Mouse (Mus musculus) cerebellum, adult 11-12 months (tissue): ENCODE measurements at regions not wholly inside any gene's neighbourhood (a gene's known extent, or its start where the extent isn't known, plus 50 kb on each side); places are given as distances from the start of the nearest gene placed in this dataset.

ENCODE experiments used
- DNase-seq: peaks from one replicate; pipeline ENCODE4 v3.0.0; 2022

DNA sequence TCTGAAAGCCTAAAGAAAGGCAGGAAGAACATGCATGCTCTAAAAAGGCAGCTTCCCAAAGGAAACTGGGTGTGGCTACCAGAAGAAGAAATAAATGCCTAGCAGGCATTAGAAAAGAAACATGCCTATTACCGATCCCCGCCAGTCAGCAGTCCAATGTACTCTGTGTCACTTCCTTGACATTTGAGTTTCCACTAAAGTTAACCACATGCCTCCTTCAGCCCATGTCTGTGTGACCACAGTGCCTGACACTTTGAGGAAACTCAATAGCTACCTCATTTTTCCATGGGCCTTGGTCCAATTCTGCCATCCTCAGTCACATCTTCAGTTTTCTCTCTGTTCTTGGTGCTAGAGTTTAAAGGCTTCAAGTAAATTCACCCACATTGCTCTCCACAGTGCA lies 233.7 kb upstream of the Isx start:
- no peak for DNase-seq

DNA sequence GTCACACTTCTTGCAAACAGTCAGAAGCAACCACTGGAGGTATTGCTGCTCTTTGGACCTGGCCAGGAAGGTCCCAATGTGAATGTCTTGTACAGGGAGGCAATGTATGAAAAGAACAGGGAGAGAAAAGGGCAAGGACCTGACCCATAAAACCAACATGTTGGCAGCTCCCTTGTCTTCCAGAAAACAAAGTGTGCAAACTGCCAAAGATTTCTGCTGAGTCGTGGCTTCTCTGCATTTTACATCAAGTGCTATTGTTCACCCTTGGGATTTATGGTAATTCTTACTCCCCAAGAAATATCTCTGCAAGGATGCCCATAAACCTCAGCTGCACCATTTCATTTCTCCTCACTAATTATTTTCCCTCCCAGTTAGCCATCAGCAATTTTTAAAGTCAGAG lies 232.3 kb upstream of the Isx start:
- no peak for DNase-seq

DNA sequence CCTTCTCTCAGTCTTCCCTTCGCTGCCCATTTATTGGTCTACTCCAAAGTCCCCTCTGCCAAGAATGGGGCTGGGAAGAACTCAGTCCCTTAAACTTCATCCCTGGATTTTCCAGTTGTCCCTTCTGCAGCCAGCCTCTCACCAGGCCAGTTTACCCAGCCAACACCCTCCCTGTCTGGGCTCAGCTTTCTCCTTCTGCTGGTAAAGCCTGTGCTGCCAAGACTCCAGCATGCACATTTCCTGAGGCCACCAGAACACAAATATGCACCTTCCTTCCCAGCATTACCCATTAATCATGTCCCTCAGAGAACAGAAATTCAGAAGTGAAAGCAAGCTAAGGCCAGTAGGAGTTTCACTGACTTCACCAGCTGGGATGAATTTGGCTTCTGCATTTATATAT lies 213.0 kb upstream of the Isx start:
- peak; percentile 43 for DNase-seq

DNA sequence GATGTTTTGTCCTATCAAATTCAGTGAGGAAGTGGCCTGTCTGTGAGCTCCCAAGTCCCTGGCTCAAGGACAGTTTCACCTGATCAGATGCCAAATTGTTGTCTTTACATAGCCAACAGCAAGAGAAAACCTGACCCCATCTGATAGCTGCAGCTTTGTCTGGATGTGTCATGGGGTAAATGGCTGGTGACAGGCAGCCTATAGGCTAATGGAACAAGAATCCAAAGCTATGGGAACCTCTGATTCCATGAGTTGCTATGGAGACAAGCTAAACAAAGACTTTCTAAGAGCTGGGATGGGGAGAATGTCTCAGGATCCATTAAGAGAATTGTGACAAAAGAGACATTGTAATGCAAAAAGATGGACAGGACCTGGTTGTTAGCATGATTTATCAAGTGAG lies 184.6 kb upstream of the Isx start:
- DNase-seq, result no peak

DNA sequence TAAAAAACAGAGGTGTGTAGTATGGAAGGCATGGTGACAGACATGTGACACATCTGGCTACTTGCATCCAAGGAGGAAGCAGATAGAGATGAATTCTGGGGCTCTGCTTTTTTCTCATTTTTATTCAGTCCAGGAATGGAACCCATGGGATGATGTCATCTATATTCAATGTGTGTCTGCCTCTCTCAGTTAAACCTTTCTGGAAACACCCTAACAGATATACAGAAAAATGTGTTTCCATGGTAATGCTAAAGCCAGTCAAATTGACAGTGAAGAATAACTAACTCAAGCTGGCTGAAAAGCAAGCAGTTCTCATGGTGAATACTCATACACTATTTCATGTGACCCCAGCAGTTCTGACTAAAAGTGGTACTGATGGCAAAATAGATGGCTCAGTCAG lies 177.0 kb upstream of the Isx start:
- no peak for DNase-seq

DNA sequence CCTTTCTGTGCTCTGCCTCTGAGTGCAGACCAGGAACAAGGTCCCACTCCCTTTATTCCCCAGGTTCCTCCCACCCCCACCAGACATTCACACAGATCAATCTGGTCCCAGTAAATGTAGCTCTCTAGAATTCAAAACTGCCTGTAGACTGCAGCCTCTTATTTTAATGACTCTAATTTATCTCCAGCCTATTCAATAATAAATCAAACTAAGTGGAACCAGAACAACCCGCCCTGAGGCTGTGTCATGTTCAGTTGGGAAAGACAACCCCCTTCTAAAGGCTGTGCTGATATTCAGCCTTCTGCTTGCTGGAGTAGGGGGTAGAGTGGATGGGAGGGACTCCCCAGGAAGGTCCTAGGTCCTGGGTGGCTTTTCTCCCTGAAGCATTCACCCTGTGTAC lies 175.7 kb upstream of the Isx start:
- DNase-seq, result no peak

DNA sequence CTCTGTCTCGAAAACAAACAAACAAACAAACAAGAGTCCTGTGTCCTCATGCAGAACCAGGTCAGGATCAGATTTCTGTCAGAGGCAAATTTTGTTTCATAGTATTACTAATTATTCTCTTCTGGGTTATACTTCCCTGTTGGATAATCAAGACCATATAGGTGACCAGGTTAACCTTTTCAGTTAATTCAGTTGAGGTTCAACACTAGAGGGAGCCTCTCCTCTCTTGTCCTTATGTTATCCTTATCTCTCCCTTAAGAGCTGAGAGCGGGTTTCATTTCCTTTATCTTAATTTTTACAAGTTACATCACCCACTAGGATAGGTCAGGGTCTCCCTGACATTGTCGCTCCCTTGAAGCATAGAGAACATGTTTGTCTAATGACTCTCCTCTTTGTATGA lies 160.4 kb upstream of the Isx start:
- DNase-seq, result no peak

DNA sequence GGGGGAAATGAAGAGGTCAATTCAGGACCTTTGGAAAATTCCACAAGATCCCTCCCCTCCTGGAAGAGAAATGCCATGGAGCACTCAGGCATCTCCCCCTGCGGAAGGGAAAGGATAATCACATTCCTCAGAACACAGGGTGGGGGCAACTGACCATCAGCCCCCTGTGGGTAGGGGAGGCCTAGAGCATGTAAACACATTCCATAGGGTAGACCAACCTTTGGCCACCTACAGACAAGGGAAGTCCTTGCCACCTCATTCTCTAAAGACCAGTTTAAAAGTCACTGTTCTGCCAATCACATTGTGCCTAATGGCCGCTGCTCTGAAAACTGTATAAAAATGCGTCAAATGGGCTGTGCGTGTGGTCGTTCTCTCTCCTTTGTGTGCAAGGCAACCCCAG lies 156.9 kb upstream of the Isx start:
- no peak for DNase-seq

DNA sequence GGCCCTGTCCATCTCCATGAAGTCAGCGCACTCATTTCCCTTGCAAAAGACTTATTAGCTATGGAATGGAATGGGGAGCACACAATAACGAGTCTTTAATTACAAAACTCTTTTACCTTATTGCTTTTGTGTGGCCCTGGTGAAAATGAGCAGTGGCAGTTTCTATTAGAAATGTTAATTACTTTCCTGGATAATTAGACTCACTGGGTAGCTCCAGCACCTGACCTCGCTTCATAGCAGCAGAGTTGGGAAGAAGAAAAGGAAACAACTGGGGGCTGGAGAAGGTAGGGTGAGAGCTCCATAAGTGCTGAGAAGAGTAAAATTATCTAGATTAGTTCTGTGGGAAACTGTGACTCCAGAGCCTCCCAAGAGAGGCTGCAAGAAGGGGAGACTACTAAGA lies 108.2 kb upstream of the Isx start:
- DNase-seq, result no peak

DNA sequence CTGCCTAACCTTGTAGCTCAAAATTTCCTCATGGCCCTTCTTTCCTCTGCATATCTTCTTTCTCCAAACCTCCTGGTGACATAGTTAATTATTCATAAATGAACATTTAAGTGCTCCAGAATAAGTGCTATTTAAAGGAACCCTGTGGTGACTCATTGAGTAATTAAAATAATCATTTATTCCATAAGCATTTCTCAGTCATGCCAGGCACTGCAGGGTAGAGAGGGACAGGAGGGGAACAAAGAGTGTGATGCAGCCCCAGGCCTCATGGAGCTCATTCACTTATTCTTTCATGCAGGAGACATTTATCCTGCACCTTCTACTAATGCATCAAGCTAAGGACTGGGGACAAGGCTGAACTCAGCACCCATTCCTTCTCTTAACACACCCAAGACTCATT lies 97.4 kb upstream of the Isx start:
- no peak for DNase-seq

DNA sequence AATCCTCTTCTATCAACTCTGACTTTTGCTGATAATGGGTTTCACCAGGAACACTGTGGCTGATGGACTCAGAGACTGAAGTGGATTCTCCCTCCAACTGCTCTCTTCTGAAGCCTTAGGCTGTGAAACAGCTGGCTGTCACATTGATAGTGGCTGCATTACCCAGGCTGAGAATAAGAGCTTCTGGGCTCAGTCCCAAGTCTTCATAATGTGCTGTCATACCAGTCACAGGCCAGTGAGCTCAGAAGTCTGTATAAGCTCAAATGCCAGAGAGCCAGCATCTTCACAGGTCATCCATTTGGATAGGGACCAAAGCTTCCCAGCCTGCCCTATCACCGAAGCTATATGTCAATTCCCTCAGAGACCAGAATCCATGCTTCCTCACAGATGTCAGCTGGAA lies 91.9 kb upstream of the Isx start:
- DNase-seq, result no peak

DNA sequence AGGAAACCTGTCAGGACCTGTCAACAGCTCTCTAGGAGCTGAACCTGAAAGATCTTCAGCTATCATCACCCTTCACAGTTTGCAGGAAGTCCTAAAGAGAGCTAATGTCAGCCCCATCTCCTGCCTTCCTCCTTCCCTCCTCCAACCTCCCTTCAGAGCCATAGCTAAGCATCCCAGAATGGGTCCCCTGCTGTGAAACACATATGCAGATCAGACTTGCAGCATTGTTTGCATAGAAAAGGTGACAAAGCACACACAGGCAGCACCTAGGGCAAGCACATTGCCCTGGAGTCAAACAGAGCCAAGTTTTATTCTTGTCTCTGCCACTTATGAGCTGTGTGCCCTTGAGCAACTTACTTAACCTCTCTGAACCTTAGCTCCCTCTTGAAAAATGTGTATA lies 64.3 kb upstream of the Isx start:
- DNase-seq, result no peak

DNA sequence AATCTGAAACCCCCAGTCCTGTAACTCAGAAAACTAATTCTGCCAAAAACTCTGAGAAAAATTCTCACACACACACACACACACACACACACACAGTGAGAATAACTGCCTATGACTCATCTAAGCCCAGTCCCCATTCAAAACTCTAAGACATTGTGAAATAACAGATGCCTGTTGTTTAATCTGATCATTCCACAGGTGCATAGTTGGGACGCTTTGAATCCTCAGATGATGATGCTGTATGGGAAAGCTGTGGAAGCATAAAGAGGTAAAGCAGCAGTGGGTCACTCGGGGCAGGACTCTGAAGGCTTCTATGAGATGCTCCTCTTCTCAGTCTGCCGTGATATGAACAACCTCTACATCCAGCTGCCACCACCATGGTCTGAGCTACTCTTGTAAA lies 62.9 kb upstream of the Isx start:
- no peak for DNase-seq

DNA sequence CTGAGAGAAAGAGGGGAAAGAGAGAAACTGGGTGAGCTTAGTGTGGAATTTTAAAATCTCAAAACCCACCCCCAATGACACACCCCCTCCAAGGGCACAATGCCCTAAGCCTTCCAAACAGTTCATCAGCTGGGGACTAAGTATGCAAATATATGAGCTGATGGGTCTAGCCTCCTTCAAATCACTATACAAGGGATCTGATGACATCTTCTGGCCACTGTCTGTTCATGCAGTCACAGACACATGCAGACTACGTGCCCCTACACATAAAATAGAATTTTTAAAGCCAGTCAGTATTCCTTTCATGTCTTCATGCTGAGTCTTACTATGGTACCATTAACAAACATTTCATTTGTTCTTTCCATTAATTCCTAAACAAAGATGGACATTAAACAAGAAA lies 54.5 kb upstream of the Isx start:
- DNase-seq, result no peak

DNA sequence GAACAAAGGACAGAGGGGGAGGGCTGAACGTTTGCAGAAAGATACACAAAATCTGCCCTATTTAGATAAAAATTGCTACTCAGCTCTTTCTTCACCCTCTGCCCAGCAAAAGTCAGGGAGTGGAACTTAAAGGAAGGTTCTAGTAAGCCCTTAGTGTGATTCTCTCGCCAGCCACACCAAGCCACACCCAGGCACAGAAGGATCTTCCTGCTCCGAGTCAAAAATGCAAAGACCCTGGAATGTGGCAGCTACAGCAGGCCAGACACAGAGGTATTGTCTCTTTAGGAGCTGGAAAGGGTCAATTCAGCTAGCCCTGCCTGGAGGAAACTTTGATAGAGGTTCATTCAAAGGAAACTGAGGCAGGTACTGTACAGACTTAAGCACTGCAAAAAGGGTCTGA lies 52.3 kb upstream of the Isx start:
- DNase-seq, result no peak

DNA sequence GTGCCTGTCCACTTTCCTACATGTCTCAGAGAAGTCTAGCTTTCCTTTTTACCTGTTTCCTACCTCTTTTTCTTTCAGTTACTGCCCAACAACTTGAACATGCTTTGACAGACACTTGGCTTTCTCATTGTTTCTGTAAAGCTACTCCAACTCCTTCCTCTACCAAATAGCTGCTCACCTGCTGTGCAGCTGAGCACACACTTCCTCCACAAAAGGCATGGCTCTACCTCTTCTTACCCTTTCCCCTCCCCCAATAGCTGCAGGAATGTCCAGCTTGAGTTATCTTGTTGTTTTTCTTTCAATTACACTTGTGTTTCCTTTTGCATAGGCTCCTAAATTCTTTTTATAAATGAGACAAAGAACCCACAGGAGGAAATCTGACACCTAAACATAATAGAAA lies 50.7 kb upstream of the Isx start:
- no peak for DNase-seq
